Mouse (Mus musculus) stomach, postnatal 0 days (tissue): ENCODE measurements around the gene Aspscr1. TPM values are rescaled to one million over a fixed set of nuclear protein-coding genes. Genes with fewer than 3 reads are reported as not detected.

ENCODE experiments used
- ATAC-seq: fragments of 200-750 bp; cut with Nextera tagmentation; 2 replicates; pipeline ENCODE4 v1.8.0; 2017; ENCODE audit not compliant: low FRiP score, low TSS enrichment
- DNase-seq: peaks from one replicate; pipeline ENCODE4 v3.0.0-alpha.2; 2016; ENCODE audit warnings: low spot score
- H3K27ac ChIP-seq: fragments of 300-500 bp; sonication (generic); replicated peaks from 2 replicates; pipeline ENCODE4 v1.5.1; 2014; ENCODE audit warnings: mild to moderate bottlenecking, control low read depth
- H3K27me3 ChIP-seq: fragments of 300-500 bp; sonication (generic); 2 replicates; pipeline ENCODE4 v1.6.1; 2014; ENCODE audit warnings: low read length; ENCODE audit not compliant: control insufficient read depth, insufficient read depth
- H3K36me3 ChIP-seq: fragments of 300-500 bp; sonication (generic); 2 replicates; pipeline ENCODE4 v1.6.1; 2014; ENCODE audit warnings: low read length, mixed read lengths; ENCODE audit not compliant: control insufficient read depth, insufficient read depth
- H3K4me1 ChIP-seq: fragments of 300-500 bp; sonication (generic); replicated peaks from 2 replicates; pipeline ENCODE4 v1.6.1; 2014; ENCODE audit warnings: antibody characterized with exemption; ENCODE audit not compliant: control insufficient read depth, insufficient read depth
- H3K4me2 ChIP-seq: fragments of 300-500 bp; sonication (generic); replicated peaks from 2 replicates; pipeline ENCODE4 v1.6.1; 2014; ENCODE audit warnings: low read depth, mild to moderate bottlenecking, control low read depth, moderate library complexity
- H3K4me3 ChIP-seq: fragments of 300-500 bp; sonication (generic); 2 replicates; pipeline ENCODE4 v1.5.1; 2014; ENCODE audit warnings: low read depth, low read length, control low read depth
- H3K9ac ChIP-seq: fragments of 300-500 bp; sonication (generic); 2 replicates; pipeline ENCODE4 v1.6.1; 2014; ENCODE audit warnings: mild to moderate bottlenecking, low read length, control low read depth, mixed read lengths
- H3K9me3 ChIP-seq: fragments of 300-500 bp; sonication (generic); 2 replicates; pipeline ENCODE4 v1.6.1; 2016; ENCODE audit warnings: low read length; ENCODE audit not compliant: control insufficient read depth
- CTCF ChIP-seq: IDR thresholded peaks from 2 replicates; pipeline ENCODE4 v1.5.1; 2016; ENCODE audit warnings: antibody characterized with exemption, low read depth, mild to moderate bottlenecking, moderate library complexity
- EP300 ChIP-seq: optimal IDR thresholded peaks from 2 replicates; pipeline ENCODE3; 2016; ENCODE audit warnings: antibody characterized with exemption
- WGBS: fragments of 180-500 bp; shearing (Covaris S2); extraction: QIAGEN DNeasy Blood & Tissue Kit; methylation state at CpG from one replicate; pipeline ENCODE4 v1.1.7; 2014; 5-methylcytosine and 5-hydroxymethylcytosine counted together
- polyA plus RNA-seq: library from polyadenylated mRNA; unstranded; fragments of >200 nt; fragmentation: Nextera tagmentation; extraction: Ambion mirVana; gene quantifications from 2 replicates; pipeline ENCODE4 v1.2.1, GENCODE M21; 2015

Gene Aspscr1
- polyA plus RNA-seq, 1 experiment from 2014 or later, result 74.1 TPM

GRCm38 (mm10) chr11:120630881-120631725 lies 41.7 kb upstream of the Aspscr1 start:
- Histone ChIP-seq H3K9ac (peak overlapping the region; percentile 94), H3K4me2 (peak overlapping the region; percentile 82), H3K4me1 (peaks cover 8% of the 10 kb centered on the region), H3K27me3 (no peaks in the 10 kb centered on the region), H3K27ac (peak overlapping the region; percentile 97), H3K4me3 (no peak overlapping the region), H3K9me3 (no peaks in the 10 kb centered on the region), H3K36me3 (no peaks in the 10 kb centered on the region)
- TF ChIP-seq EP300 (no peak), CTCF (no peak)
- ATAC-seq (peak; percentile 25), DNase-seq (peak; percentile 54)
- 27% methylated on average over 7 of the region's 7 CpGs for WGBS

- H3K4me1 ChIP-seq, result peaks cover 8% of the 10 kb centered on the region
- DNase-seq, result peak; percentile 24
- H3K36me3 ChIP-seq, result no peaks in the 10 kb centered on the region
- H3K27ac ChIP-seq, result peak overlapping the region; percentile 97
- peak overlapping the region; percentile 89 for H3K4me3 ChIP-seq
- H3K4me2 ChIP-seq, result peak overlapping the region; percentile 82
- no peak for TF ChIP-seq CTCF
- TF ChIP-seq EP300, result no peak
- WGBS, result 44% methylated on average over 4 of the region's 4 CpGs
- ATAC-seq, result no peak
- peak overlapping the region; percentile 94 for H3K9ac ChIP-seq
- H3K9me3 ChIP-seq, result no peaks in the 10 kb centered on the region
- H3K27me3 ChIP-seq, result no peaks in the 10 kb centered on the region
Observed at GRCm38 (mm10) chr11:120631726-120632448, 40.9 kb upstream of the Aspscr1 start.

- peak; percentile 84 for DNase-seq
Observed at GRCm38 (mm10) chr11:120632559-120633519, 39.9 kb upstream of the Aspscr1 start.

GRCm38 (mm10) chr11:120633520-120634343 lies 39.0 kb upstream of the Aspscr1 start, which contains the start of gene Mafg:
Gene Mafg, minus strand, starts transcription at chr11:120633600.
- 10% methylated on average over 58 of the region's 58 CpGs for WGBS
- peak within 1 kb of the TSS; percentile 89 for H3K4me3 ChIP-seq
- H3K4me2 ChIP-seq, result peak within 1 kb of the TSS; percentile 82

More at GRCm38 (mm10) chr11:120632559-120633519, 39.9 kb upstream of the Aspscr1 start:
- Histone ChIP-seq H3K4me3 (peak overlapping the region; percentile 89), H3K4me2 (peak overlapping the region; percentile 82), H3K36me3 (no peaks in the 10 kb centered on the region), H3K9ac (peak overlapping the region; percentile 94), H3K27me3 (no peaks in the 10 kb centered on the region), H3K9me3 (no peaks in the 10 kb centered on the region), H3K27ac (peak overlapping the region; percentile 97), H3K4me1 (peaks cover 8% of the 10 kb centered on the region)
- under 1% methylated on average over 86 of the region's 116 CpGs for WGBS
- no peak for TF ChIP-seq EP300
- no peak for TF ChIP-seq CTCF
- peak; percentile 62 for ATAC-seq

GRCm38 (mm10) chr11:120634810-120635209 lies 38.0 kb upstream of the Aspscr1 start:
- Histone ChIP-seq H3K9me3 (no peaks in the 10 kb centered on the region), H3K36me3 (no peaks in the 10 kb centered on the region), H3K9ac (no peak overlapping the region), H3K27me3 (no peaks in the 10 kb centered on the region), H3K4me2 (no peak overlapping the region), H3K4me1 (peaks cover 8% of the 10 kb centered on the region), H3K27ac (no peak overlapping the region), H3K4me3 (no peak overlapping the region)
- no peak for TF ChIP-seq CTCF
- no peak for TF ChIP-seq EP300
- DNase-seq, result peak; percentile 10
- 82% methylated on average over 5 of the region's 5 CpGs for WGBS
- no peak for ATAC-seq

More at GRCm38 (mm10) chr11:120633520-120634343, 39.0 kb upstream of the Aspscr1 start, which contains the start of gene Mafg:
- ATAC-seq (peak; percentile 83), DNase-seq (peak; percentile 97)
- peak within 1 kb of the TSS; percentile 97 for H3K27ac ChIP-seq
- H3K9me3 ChIP-seq, result no peaks in the 10 kb centered on the region
- TF ChIP-seq CTCF, result no peak
- no peak for TF ChIP-seq EP300
- H3K9ac ChIP-seq, result peak within 1 kb of the TSS; percentile 94
- no peaks in the 10 kb centered on the region for H3K27me3 ChIP-seq
- no peaks in the 10 kb centered on the region for H3K36me3 ChIP-seq
- peaks cover 8% of the 10 kb centered on the region for H3K4me1 ChIP-seq
